Mouse (Mus musculus): ENCODE measurements around the gene Igf1r.

Igf1r gene

DNA sequence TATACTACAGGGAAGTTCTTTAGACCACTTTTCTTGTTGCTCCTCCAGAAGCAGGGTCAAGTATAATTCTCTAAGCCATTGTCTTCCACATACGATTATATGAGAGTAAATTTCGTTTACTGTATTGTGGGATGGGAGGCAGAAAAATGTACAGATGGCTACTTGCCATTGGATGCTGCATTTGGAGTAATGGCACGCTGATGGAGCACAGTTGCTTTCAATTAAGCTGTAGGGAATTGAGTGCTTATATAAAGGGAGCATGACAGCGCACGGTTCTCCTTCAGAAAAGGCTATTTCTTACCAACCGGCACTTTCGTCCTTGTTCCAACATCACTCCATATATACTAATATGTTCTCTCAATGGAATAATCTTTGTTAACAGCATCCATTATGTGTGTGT, 96.4 kb downstream of the Igf1r start:
- DNase-seq (ENCODE audit: low read depth, low spot score), result no peak

- DNase-seq (ENCODE audit: low read depth, low spot score), result no peak
These were observed 100.5 kb downstream of the Igf1r start for GRCm38 (mm10) chr7:68053002-68053624.

DNA sequence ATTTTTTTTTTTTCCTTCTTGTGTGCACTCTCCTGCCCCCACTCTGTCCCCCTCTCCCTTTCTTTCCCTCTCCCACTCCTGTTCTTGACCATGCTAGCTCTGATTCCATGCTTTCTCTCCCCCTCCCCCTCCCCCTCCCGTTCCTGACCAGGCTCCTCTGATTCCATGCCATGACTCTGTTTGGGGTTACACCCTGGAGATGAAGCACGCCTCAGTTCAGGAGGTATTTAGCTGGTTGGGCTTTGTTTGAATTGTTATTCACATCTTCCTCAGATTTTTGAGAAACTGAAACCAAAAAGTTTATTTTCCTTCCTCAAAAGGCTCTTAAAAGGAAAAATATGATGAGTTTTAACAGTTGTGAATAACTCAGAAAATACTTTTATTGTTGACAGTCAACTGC, 101.9 kb downstream of the Igf1r start:
- DNase-seq (ENCODE audit: low read depth, low spot score), result peak; percentile 11

GRCm38 (mm10) chr7:68054956-68055355, 102.3 kb downstream of the Igf1r start:
- peak; percentile 16 for DNase-seq (ENCODE audit: low read depth, low spot score)

- no peak for DNase-seq (ENCODE audit: low read depth, low spot score)
These were observed 104.4 kb downstream of the Igf1r start for GRCm38 (mm10) chr7:68057010-68057409.

DNA sequence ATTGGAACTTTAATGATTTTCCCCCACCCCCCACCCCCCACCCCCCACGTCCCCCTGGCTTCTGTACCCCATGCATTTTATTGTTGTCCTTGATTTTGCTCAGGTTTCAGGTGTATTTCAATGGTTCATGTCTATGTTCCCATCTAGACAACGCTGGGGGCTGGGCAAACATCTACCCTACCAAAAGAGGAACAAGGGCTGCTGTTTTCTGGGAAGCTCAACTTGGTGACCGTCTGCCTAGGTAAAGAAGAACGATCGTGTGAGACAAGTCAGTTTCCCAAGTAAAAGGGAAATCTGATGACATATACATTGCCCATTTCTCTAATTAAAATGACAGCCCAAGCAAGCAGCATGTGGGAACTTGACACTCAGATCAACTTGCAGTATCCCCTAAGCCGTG, 107.1 kb downstream of the Igf1r start:
- no peak for DNase-seq (ENCODE audit: low read depth, low spot score)

DNA sequence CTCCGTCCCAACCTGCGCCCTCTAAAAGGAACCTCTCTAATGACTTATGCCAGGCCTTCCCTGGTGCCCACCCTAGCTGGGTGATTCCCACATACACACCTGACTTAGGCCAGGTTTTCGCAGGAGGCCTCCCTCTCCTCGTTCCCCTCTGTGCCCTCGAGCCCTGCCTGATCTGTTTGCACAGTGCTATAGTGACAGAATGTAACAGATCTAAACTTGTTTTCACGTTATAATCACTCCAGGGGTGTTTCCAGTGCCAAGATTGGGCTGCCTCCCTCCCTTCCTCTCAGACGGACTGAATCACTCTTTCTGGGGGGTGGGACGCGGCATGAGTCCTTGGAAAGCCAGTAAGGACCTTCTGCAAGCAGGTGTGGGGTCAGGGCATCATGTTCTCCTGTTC, 108.8 kb downstream of the Igf1r start:
- no peak for DNase-seq (ENCODE audit: low read depth, low spot score)

GRCm38 (mm10) chr7:68062170-68062848, 109.7 kb downstream of the Igf1r start:
- DNase-seq (ENCODE audit: low read depth, low spot score), result no peak

GRCm38 (mm10) chr7:68062849-68063208, 110.2 kb downstream of the Igf1r start:
- no peak for DNase-seq (ENCODE audit: low read depth, low spot score)

- no peak for DNase-seq (ENCODE audit: low read depth, low spot score)
These were observed 111.1 kb downstream of the Igf1r start for GRCm38 (mm10) chr7:68063711-68064110.

DNA sequence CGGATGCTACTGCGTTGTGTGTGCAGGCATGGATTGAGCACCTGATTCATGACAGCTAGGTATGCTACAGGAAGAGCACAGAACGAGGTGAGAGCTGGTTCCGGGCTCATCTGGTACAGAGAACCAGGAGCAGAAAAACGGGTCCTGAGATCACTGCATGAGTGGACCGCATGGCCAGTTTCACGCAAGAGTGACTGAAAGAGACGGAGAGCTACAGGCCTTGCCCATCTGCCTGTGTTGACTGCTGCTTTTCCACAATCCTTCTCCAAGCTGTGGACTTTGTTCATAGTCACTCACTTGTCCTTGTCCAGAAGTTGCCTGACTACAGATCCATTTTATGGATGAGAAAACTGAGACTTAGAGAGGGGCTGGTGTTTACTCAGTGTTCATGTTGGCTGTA, 111.5 kb downstream of the Igf1r start:
- DNase-seq (ENCODE audit: low read depth, low spot score), result no peak

DNA sequence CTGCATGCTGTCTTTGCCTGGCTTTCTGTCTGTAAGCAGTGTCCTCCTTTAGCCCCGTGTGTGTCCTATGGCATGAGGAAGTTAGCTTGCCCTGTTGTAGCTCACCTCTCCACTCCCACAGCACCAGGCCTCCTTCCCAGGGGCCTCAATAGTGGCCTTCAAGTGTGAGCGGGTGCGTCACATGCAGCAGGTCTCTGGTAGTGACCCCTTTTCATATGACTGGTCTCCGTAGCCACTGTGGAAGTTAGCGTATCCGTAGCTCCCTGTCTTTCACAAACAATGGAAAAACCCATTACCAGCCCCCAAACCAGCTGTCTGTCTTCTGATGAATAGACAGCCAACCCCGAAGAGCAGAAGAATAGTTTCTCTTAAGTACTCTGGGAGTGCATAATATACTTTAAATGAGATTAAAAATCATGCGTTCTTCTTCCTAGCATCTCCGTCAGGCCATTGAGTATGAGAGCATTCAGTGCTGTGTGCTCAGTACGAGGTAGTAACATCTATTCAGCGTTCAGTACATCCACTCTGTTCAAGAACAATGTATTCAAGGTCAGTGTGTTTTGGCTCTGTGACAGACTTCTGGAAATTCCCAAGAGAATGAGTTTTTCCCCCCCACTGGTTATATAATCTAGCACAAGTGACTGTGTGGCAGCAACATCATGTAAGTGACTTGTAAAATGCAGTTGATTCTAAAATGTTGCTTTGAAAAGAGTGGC, 112.2 kb downstream of the Igf1r start:
- DNase-seq (ENCODE audit: low read depth, low spot score), result peak; percentile 32

- peak; percentile 45 for DNase-seq (ENCODE audit: low read depth, low spot score)
These were observed 113.3 kb downstream of the Igf1r start for GRCm38 (mm10) chr7:68065904-68066303.

GRCm38 (mm10) chr7:68067321-68067720, 114.7 kb downstream of the Igf1r start:
- no peak for DNase-seq (ENCODE audit: low read depth, low spot score)

DNA sequence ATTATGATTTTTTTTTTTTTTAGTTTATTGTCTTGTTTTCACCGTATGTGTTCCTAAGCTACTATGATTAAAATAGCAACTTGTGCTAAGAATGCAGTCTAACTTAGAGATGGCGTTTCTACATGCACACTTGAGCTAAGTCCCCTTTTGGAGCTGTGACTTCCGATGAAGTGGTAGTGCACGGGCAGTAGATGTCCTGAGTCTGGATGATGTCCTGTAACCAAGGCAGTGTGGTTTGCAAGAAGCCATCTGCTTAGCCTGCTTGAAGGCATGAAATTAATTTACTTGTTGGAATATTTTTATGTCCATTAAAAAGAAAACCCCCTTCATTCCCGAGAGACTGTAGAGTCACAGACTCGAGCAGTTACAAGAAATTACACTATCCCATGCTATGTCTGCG, 116.7 kb downstream of the Igf1r start:
- no peak for DNase-seq (ENCODE audit: low read depth, low spot score)

GRCm38 (mm10) chr7:68070030-68070429, 117.4 kb downstream of the Igf1r start:
- no peak for DNase-seq (ENCODE audit: low read depth, low spot score)

DNA sequence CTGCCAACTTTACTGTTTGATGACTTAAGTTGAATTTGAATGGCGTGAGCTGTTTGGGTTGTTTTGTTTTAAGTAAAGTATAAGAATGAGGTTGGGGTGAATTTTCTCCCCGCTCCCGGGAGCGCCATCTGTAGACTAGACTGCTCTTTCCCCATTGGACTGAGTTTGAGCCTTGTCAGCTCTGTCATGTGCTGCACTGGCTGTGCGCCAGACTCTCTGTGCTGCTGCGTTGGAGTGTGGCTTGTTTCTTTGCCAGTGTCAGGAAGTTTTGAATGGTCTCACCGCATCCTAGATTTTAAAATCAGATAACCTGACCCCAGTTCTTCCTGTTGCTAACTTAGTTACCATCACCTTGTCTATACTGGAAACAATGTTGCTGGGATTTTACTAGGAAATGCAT, 118.0 kb downstream of the Igf1r start:
- peak; percentile 64 for DNase-seq (ENCODE audit: low read depth, low spot score)

GRCm38 (mm10) chr7:68071050-68071449, 118.4 kb downstream of the Igf1r start:
- DNase-seq (ENCODE audit: low read depth, low spot score), result no peak

DNA sequence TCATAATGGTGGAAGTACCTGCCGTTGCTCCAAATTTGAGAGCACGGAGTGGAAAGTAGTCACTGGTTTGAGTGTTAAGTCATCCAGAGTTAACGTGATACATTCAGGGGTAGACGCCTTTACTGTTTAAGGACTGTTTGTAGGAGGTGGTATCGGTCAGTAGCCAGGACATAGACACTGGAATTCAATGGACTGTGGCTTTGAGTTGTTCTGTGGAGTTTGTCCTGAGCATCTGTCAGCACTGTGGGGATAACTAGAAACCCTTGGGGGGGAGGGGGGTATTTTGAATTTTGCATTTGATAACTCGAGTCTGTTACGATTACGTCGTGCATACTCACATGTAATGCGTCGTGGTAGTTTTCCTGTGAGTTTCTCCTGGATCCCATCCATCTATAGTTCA, 119.1 kb downstream of the Igf1r start:
- no peak for DNase-seq (ENCODE audit: low read depth, low spot score)

DNA sequence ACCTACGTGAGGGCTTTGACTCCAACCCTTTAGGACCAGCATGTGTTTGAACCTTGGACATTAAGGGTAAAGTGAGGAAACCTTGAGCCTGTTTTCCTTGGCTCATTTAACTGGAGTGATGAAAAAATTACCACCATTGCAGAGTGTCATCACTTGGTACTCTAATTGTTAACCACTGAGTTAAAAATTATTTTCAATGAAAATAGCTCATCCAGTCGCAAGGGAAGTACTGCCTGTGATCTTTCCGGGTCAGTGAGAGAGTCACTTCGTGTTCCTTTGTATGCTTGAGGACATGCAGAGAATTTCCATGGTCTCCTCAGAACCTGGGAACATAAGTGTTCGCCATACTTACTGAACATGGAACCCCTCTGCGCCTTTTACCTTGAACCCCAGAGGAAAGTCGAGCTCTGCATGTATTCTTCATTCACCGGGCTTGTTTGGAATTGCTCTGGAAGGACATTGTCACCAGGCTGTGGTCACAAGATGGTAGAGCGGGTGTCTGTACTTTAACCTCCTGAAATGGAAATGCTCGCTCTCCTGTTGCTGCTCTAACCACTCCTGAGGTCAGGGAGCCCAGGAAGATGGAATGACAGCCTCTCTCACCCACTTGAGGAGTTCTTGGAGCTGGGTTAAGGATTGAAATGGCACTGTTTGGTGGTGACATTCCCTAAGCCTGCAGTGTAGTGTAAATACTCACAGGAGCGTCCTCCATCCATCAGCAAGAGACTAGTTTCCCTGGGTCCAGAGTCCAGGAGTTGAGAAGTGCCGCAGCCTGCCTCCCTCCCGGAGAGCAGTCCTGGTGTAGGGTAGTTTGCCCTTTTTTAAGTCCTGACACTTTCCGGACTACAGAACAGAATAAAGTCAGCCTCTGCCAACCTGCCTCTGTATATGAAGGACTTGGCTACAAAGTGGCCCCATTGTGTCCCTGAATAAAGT, 120.2 kb downstream of the Igf1r start:
- no peak for DNase-seq (ENCODE audit: low read depth, low spot score)

DNA sequence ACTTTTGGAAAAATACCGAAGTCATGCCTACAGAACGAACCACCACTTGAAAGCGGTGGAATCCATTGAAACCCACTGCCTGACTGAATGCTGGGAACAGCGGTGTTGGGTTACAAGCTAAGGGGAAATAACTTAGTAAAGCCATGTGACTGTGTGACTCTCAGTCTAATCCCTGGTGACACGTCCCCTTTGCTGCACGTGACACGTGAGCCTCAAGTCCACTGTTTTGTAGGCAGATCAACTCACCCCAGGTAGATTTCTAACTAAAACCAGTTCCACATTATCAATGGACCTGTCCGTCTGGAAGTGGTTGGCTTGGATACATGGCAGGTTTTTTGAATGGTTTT, 120.8 kb downstream of the Igf1r start:
- DNase-seq (ENCODE audit: low read depth, low spot score), result peak; percentile 18

DNA sequence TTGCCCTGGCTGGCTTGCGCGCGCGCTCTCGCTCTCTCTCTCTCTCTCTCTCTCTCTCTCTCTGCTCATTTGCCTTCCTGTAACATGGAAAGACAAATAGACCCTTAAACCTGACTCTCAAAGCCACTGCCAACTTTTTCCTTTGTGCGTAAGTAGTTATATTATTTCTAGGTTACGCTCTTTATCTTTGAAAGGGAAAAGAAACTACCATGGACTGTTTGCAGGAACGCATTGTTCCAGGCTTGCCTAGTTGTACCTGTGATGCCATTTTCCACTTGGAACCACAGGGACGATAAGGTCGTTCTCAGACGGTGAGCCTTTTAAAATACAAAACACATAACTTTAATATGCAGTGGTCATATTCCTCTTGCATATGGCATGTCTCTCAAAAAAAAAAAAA, 122.1 kb downstream of the Igf1r start:
- DNase-seq (ENCODE audit: low read depth, low spot score), result no peak
